Mouse (Mus musculus): ENCODE data around the gene Pigf.

GRCm38 (mm10) chr17:87044796-87045195, 19.6 kb upstream of the Pigf start:
- TF ChIP-seq CTCF (IDR thresholded peaks at IDR 0.05; ENCODE audit: low read depth) (no peak), EP300 (IDR thresholded peaks at IDR 0.05; ENCODE audit: low read depth) (no peak)
